Mouse (Mus musculus) stomach, embryonic 14.5 days (tissue): ENCODE results near the gene Lgals4. TPM values are rescaled to one million over a fixed set of nuclear protein-coding genes. Genes with fewer than 3 reads are reported as not detected.

ENCODE experiments used
- ATAC-seq: fragments of 200-750 bp; cut with Nextera tagmentation; 2 replicates; pipeline ENCODE4 v1.8.0; 2017; ENCODE audit warnings: low read depth, moderate TSS enrichment; ENCODE audit not compliant: insufficient number of reproducible peaks, insufficient read depth, low FRiP score
- H3K27ac ChIP-seq: fragments of 300-500 bp; sonication (generic); 2 replicates; pipeline ENCODE4 v1.5.1; 2014; ENCODE audit warnings: mild to moderate bottlenecking, low read length, moderate library complexity, mixed read lengths
- H3K27me3 ChIP-seq: fragments of 300-500 bp; sonication (generic); 2 replicates; pipeline ENCODE4 v1.6.1; 2014; ENCODE audit warnings: low read length, control low read depth, mixed read lengths; ENCODE audit not compliant: control insufficient read depth, insufficient read depth
- H3K36me3 ChIP-seq: fragments of 300-500 bp; sonication (generic); 2 replicates; pipeline ENCODE4 v1.6.1; 2014; ENCODE audit warnings: mild to moderate bottlenecking, control low read depth, low read length, moderate library complexity, mixed read lengths; ENCODE audit not compliant: control insufficient read depth, insufficient read depth
- H3K4me1 ChIP-seq: fragments of 300-500 bp; sonication (generic); 2 replicates; pipeline ENCODE4 v1.6.1; 2014; ENCODE audit warnings: low read length, control low read depth, mixed read lengths; ENCODE audit not compliant: control insufficient read depth, insufficient read depth
- H3K4me2 ChIP-seq: fragments of 300-500 bp; sonication (generic); replicated peaks from 2 replicates; pipeline ENCODE4 v1.6.1; 2014; ENCODE audit warnings: low read depth, low read length, control low read depth
- H3K4me3 ChIP-seq: fragments of 300-500 bp; sonication (generic); 2 replicates; pipeline ENCODE4 v1.5.1; 2014; ENCODE audit warnings: low read depth, low read length, control low read depth
- H3K9ac ChIP-seq: fragments of 300-500 bp; sonication (generic); replicated peaks from 2 replicates; pipeline ENCODE4 v1.6.1; 2014; ENCODE audit warnings: low read depth, mild to moderate bottlenecking, control low read depth, low read length, moderate library complexity, mixed read lengths
- H3K9me3 ChIP-seq: fragments of 300-500 bp; sonication (generic); 2 replicates; pipeline ENCODE4 v1.6.1; 2016; ENCODE audit warnings: low read depth, low read length, control low read depth; ENCODE audit not compliant: control insufficient read depth
- WGBS: fragments of 180-500 bp; shearing (Covaris S2); extraction: QIAGEN DNeasy Blood & Tissue Kit; methylation state at CpG from one replicate; pipeline ENCODE4 v1.1.7; 2014; 5-methylcytosine and 5-hydroxymethylcytosine counted together
- polyA plus RNA-seq: library from polyadenylated mRNA; unstranded; fragments of >200 nt; fragmentation: Nextera tagmentation; extraction: Ambion mirVana; gene quantifications from 2 replicates; pipeline ENCODE4 v1.2.1, GENCODE M21; 2014

Lgals4 gene
- polyA plus RNA-seq, 1 experiment from 2014 or later: 127 TPM

DNA sequence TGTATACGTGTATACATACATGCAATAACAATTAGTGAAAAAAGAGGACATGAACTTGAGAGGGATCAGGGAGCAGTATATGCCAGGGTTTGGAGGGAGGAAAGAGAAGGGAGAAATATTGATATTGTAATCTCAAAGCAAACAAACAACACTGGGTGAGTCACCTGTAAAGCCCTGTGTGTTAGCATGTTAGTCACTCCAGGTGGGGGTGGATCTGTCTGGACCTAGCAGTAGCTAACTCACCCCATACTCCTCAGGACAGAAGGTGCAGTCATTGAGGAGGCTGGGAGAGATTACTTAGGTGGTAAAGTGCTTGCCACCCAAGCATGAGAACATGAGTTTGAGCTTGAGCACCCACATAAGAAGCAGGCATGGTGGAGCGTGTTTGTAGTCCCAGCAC is 26.3 kb downstream of the Lgals4 start:
- Histone ChIP-seq H3K27ac (no peak overlapping the region), H3K27me3 (no peaks in the 10 kb centered on the region), H3K9me3 (no peaks in the 10 kb centered on the region), H3K4me2 (no peak overlapping the region), H3K4me1 (peaks cover 7% of the 10 kb centered on the region), H3K36me3 (no peaks in the 10 kb centered on the region), H3K4me3 (no peak overlapping the region), H3K9ac (no peak overlapping the region)
- 86% methylated on average over 2 of the region's 2 CpGs for WGBS
- ATAC-seq: no peak

DNA sequence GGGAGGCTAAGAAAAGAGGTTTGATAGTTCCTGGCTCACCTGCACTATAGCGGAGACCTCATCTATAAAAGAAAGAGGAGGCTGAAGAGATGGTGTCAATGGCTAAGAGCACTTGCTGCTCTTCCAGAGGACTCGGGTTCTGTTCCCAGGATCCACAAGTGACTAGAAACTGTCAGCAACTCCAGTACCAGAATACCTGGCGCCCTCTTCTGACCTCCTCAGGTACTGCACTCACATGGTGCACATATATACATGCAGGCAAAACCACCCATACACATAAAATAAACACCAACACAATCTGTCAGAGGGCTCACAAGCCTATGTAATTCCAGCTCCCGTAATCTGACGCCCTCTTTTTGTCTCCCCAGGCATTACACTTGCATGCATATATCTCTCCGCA is 27.2 kb downstream of the Lgals4 start:
- Histone ChIP-seq H3K9ac (no peak overlapping the region), H3K36me3 (no peaks in the 10 kb centered on the region), H3K4me1 (peaks cover 9% of the 10 kb centered on the region), H3K27ac (no peak overlapping the region), H3K4me2 (no peak overlapping the region), H3K27me3 (no peaks in the 10 kb centered on the region), H3K4me3 (no peak overlapping the region), H3K9me3 (no peaks in the 10 kb centered on the region)
- 83% methylated on average over 6 of the region's 6 CpGs for WGBS
- no peak for ATAC-seq

DNA sequence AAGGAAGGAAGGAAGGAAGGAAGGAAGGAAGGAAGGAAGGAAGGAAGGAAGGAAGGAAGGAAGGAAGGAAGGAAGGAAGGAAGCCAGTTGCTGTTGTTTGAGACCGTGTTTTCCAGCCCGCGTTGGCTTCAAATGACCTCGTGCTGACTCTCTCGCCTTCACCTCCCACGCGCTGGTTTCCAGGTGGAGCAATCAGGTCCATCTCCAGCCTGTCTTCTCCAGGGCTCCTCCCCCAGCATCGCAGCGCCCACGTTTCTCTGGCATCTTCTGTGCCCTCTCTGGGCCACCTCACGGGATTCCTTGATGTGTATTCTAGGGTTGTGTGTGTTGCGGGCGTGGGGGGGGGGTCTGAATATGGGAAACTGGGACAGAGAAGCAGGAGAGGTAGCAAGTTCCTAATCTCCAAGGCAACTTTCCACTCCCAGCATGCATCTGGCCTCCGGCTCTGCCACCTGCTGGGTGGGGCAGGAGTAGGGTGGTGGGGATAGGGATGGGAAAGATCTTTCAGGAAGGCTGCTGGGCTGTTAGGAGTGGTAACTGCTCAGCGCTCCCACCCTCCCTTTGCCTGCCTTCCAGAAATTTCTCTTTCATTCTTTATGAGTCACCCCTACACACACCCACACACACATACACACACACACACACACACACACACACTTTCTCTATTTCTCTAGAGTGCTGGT is 29.3 kb downstream of the Lgals4 start:
- Histone ChIP-seq H3K36me3 (no peaks in the 10 kb centered on the region), H3K4me2 (no peak overlapping the region), H3K9ac (no peak overlapping the region), H3K9me3 (no peaks in the 10 kb centered on the region), H3K4me1 (peaks cover 13% of the 10 kb centered on the region), H3K4me3 (no peak overlapping the region), H3K27me3 (no peaks in the 10 kb centered on the region), H3K27ac (no peak overlapping the region)
- WGBS: 68% methylated on average over 15 of the region's 15 CpGs
- ATAC-seq: no peak

DNA sequence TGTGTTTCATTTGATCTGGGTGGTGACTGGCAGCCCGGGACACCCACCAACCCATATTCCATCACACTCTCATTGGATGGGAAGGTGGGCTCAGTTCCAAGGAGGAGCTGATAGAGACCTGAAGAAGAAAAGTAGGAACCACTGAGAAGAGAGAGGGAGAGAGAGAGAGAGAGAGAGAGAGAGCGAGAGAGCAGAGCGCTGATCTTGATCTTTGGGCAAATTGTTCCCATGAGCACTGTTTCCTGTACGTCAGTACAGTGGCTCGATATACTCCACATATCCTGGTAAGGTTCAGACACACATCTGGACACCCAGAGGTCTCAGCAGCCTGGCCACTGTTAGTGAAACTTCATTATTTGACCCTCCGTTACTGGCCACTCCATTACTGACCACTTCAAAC is 29.9 kb downstream of the Lgals4 start, which contains the start of gene Lgals7:
TSS of gene Lgals7 (plus strand) at position 314 of the 400 bp plus-strand sequence.
- no peaks in the 10 kb centered on the region for H3K9me3 ChIP-seq
- no peak within 1 kb of the TSS for H3K9ac ChIP-seq
- no peaks in the 10 kb centered on the region for H3K36me3 ChIP-seq
- ATAC-seq: no peak
- H3K27ac ChIP-seq: no peak within 1 kb of the TSS
- WGBS: 84% methylated on average over 6 of the region's 6 CpGs
- H3K27me3 ChIP-seq: no peaks in the 10 kb centered on the region
- no peak within 1 kb of the TSS for H3K4me2 ChIP-seq
- H3K4me1 ChIP-seq: peaks cover 13% of the 10 kb centered on the region
- H3K4me3 ChIP-seq: no peak within 1 kb of the TSS

DNA sequence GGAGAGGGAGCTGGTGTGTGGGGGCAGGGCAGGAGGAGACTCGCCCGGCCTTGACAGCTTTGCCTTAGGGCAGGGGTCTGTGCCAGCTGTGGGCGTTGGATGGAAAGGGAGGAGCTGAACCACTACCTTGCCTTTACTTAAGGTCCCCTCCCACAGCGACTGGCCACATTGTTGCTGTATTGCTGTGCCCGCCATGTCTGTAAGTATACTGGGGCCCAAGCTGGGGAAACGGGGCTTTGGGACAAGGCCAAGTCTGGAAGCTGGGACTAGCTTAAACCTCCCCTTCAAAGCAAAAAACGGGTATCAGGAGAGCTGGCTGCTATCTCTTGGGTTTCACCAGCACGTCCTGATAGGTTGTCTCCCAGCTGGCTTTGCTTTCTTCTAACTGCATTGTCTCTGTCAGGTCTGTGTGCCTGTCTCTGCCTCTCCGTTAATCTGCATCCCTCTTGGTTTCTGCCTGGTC is 30.7 kb downstream of the Lgals4 start:
- H3K4me3 ChIP-seq: no peak overlapping the region
- H3K9ac ChIP-seq: no peak overlapping the region
- no peak for ATAC-seq
- no peak overlapping the region for H3K4me2 ChIP-seq
- H3K9me3 ChIP-seq: no peaks in the 10 kb centered on the region
- H3K27ac ChIP-seq: no peak overlapping the region
- H3K36me3 ChIP-seq: no peaks in the 10 kb centered on the region
- H3K4me1 ChIP-seq: peaks cover 13% of the 10 kb centered on the region
- WGBS: 49% methylated on average over 9 of the region's 9 CpGs
- H3K27me3 ChIP-seq: no peaks in the 10 kb centered on the region

DNA sequence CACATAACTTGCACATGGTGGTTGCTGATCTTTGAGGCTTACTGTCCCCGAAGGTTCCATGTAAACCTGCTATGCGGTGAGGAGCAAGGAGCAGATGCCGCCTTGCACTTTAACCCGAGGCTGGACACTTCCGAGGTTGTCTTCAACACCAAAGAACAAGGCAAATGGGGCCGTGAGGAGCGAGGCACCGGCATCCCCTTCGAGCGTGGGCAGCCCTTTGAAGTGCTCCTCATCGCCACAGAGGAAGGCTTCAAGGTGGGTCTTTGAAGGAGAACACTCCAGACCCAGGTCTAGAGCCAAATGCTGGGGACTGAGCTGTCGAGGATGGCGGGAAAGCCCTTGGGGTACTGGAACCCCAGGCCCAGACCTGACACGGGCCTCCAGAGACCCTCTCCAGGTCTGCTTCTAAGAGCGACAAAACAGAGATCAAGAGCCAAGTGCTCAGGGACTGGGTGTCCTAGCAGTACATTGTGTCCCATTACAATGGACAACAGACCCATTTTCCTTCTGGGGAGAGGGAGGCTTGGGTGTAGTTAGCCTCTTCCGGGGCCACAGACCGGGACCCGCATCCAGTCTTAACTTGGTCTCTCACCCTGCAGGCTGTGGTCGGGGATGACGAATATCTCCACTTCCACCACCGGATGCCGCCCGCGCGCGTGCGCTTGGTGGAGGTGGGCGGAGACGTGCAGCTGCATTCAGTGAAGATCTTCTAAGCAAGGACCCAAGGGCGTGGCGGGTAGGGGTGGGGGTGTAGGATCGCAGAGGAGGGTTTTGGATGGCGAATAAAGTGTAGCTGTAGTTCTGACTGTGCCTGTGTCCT is 32.0 kb downstream of the Lgals4 start:
- no peak overlapping the region for H3K9ac ChIP-seq
- peak overlapping the region; percentile 11; the same call in 1 of the 2 replicates for H3K4me3 ChIP-seq
- H3K4me1 ChIP-seq: peaks cover 13% of the 10 kb centered on the region
- peak overlapping the region; percentile 2; the same call in 1 of the 2 replicates for H3K27ac ChIP-seq
- H3K36me3 ChIP-seq: no peaks in the 10 kb centered on the region
- no peaks in the 10 kb centered on the region for H3K27me3 ChIP-seq
- peak; percentile 73 for ATAC-seq
- WGBS: 40% methylated on average over 33 of the region's 33 CpGs
- H3K9me3 ChIP-seq: no peaks in the 10 kb centered on the region
- H3K4me2 ChIP-seq: peak overlapping the region; percentile 39

DNA sequence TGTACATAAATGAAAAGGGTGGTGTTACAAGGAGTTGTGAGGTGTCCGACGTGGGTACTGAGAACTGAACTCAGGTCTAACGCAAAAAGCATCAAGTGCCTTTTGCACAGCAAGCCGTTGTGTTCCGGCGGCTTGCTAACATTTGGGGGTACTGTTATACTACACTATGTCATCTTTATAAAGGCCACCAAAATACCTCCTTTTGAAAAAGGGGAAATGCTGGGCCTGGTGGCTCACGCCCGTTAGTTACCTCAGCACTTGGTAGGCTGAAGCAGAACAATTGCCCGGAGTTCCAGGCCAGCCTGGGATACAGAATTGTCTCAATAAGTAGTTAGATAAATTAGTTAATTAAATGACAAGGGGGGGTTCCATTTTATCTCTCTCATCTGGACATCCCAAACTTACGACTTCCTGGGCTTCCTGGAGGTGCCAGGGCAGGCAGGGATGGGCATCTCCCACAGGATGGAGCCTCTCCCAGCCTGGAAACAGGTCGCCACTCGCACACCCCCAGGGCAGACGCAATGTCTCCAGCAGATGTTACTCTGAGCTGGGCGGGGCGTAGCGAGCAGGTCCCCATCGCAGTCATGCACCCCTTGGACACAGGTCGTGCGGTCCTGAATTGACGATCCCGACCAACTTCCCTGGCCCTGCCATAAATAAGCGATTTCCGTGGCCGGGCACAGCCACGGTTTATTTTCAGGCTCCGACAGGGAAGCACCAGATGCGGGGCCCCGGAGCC is 33.3 kb downstream of the Lgals4 start:
- no peak for ATAC-seq

More for the DNA sequence above, 33.3 kb downstream of the Lgals4 start:
- 92% methylated on average over 28 of the region's 28 CpGs for WGBS
- Histone ChIP-seq H3K27ac (no peak overlapping the region), H3K4me3 (no peak overlapping the region), H3K4me2 (no peak overlapping the region), H3K36me3 (no peaks in the 10 kb centered on the region), H3K27me3 (no peaks in the 10 kb centered on the region), H3K9ac (no peak overlapping the region), H3K9me3 (no peaks in the 10 kb centered on the region), H3K4me1 (peaks cover 13% of the 10 kb centered on the region)
